Mouse (Mus musculus): ENCODE measurements at regions not wholly inside any gene's neighbourhood (a gene's known extent, or its start where the extent isn't known, plus 50 kb on each side); places are given as distances from the start of the nearest gene placed in this dataset.

DNA sequence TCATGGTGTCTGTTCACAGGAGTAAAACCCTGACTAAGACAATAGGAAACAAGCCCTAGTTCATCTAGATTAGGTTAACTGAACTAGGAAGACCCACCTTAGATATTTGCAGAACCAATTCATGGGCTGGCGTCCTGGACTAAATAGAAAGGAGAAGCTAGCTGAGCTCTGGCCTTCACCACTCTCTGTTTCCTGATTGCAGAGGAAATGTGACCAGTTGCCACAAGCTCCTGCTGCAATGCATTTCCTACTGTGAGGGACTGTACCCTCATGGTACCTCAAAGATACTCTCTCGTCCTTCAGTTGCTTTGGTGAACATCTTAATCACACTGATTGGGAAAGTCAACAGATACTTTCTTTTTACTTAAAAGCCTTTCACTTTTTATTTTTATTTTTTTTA is 222.9 kb upstream of the Id2 start:
- TF ChIP-seq EP300 (optimal IDR thresholded peaks at IDR 0.05) (no peak), CTCF (IDR thresholded peaks at IDR 0.05; ENCODE audit: low read depth) (no peak)

Measured in stomach, postnatal 0 days (tissue).